Mouse (Mus musculus) urinary bladder, postnatal 25 days (tissue): ENCODE results near the gene Pabpc4.

Source experiments
- DNase-seq: peaks from one replicate; pipeline ENCODE4 v3.0.0; 2022; ENCODE audit warnings: low spot score

Gene Pabpc4

DNA sequence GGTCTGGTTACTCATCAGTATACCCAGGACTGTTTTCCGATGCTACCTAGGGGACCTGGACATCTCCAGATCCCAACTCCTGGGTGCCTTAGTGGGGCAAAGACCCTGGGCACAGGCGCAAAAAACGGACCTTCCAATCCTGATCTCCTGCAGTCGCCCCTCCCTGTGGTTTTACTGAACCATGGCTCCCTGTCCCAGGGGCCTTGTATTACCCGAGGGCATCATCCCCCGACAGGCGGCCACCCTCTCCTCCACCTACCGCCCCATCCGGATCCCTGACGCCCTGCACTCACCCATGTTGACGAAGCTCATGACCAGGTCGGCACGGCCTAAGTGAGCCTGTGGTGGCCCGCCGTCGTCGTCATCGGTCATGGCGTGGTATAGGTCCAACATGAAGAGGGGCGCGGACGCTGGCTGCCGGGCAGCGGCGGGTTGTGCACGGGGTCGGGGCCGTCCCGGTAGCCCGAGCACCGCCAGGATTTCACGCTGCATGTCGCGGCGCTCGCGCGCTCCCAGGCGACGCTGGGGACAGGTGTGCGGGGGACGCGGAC, 80.0 kb downstream of the Pabpc4 start:
- DNase-seq: peak; percentile 11

DNA sequence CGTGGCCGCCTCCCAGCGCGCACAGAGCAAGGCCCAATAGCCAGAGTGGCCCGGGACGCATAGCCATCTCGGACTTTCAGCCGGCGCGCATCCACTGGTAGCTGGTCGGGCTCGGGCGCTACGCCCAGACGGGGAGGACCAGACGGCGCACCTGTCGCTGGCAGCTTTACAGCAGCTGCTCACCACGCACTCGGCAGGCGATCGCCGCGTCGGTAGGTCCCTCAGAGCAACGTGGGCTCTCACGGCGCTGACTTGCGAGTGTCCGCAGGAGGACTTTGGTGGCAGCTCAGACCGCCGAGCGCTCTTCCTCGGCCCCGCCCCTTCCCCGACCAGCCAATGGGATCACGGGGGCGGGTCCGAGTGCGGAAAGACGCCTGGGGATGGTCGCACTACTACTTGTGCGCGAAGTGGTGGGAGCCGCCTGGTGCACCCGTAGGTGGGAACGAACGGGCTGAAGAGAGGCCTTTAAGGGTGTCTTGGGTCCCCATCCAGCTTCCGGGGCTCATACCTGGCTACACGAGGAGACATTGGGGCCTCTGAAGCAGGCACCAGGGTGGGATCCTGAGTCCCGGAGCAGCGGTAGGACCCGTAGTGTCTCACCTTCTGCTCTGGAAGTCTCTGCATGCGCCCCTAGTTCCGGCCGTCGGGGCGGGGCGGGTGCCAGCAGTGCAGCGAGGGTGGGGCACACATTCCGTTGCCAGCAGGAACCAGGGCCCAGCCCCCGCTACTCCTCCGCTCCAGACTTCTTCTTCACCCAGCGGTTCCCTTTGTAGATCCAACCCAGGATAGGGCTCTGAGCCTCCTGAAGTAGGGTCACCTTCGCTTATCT, 80.7 kb downstream of the Pabpc4 start, which contains the start of gene Bmp8a:
Gene Bmp8a, minus strand, starts transcription at position 611 of the 829 bp plus-strand sequence.
- peak; percentile 73 for DNase-seq

DNA sequence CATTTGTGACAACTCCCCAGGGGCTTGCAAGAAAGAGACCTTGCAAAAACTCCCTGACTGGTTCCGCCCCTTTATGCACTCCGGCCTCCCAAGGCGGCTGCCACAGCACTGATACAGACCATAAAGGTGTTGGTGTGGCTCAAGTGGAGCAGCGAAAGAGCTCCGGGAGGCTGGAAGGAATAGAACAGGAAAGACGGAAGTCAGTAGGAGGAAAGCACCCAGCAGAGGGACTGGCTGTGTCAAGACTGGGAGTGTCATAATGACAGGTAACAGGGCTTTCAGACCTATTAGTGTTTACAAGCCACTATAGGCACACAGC, 81.3 kb downstream of the Pabpc4 start:
- DNase-seq: no peak
